Mouse (Mus musculus) forebrain, embryonic 10.5 days (tissue): ENCODE data around the gene 1700088E04Rik. TPM values are rescaled to one million over a fixed set of nuclear protein-coding genes. Genes with fewer than 3 reads are reported as not detected.

Experiments
- DNase-seq: peaks from one replicate; pipeline ENCODE4 v3.0.0-alpha.2; 2017; ENCODE audit warnings: low spot score; ENCODE audit errors: extremely low spot score
- H3K27ac ChIP-seq: fragments of 300-500 bp; sonication (generic); 2 replicates; pipeline ENCODE4 v1.5.1; 2016; ENCODE audit warnings: mild to moderate bottlenecking
- H3K27me3 ChIP-seq: fragments of 300-500 bp; sonication (generic); 2 replicates; pipeline ENCODE4 v1.6.1; 2016; ENCODE audit warnings: mild to moderate bottlenecking; ENCODE audit not compliant: poor library complexity, severe bottlenecking
- H3K36me3 ChIP-seq: fragments of 300-500 bp; sonication (generic); replicated peaks from 2 replicates; pipeline ENCODE4 v1.6.1; 2016; ENCODE audit warnings: mild to moderate bottlenecking, moderate library complexity
- H3K4me1 ChIP-seq: fragments of 300-500 bp; sonication (generic); 2 replicates; pipeline ENCODE4 v1.6.1; 2016
- H3K4me3 ChIP-seq: fragments of 300-500 bp; sonication (generic); 2 replicates; pipeline ENCODE4 v1.5.1; 2016; ENCODE audit warnings: mild to moderate bottlenecking, moderate library complexity
- H3K9me3 ChIP-seq: fragments of 300-500 bp; sonication (generic); 2 replicates; pipeline ENCODE4 v1.6.1; 2016; ENCODE audit warnings: mild to moderate bottlenecking, moderate library complexity
- WGBS: fragments of 180-500 bp; shearing (Covaris S2); methylation state at CpG from one replicate; pipeline ENCODE4 v1.1.7; 2016; 5-methylcytosine and 5-hydroxymethylcytosine counted together
- polyA plus RNA-seq: library from polyadenylated mRNA; unstranded; fragments of >200 nt; fragmentation: Nextera tagmentation; extraction: Ambion mirVana; gene quantifications from 2 replicates; pipeline ENCODE4 v1.2.1, GENCODE M21; 2016

Gene 1700088E04Rik
- polyA plus RNA-seq, 1 experiment from 2014 or later = 6.9 TPM

GRCm38 (mm10) chr15:79093083-79093839 is 47.8 kb downstream of the 1700088E04Rik start:
- Histone ChIP-seq H3K27me3 (no peaks in the 10 kb centered on the region), H3K4me1 (peaks cover 17% of the 10 kb centered on the region), H3K36me3 (peaks cover 85% of the 10 kb centered on the region), H3K9me3 (no peaks in the 10 kb centered on the region), H3K4me3 (no peak overlapping the region), H3K27ac (no peak overlapping the region)
- WGBS = 79% methylated on average over 7 of the region's 7 CpGs
- DNase-seq = no peak

- 92% methylated on average over 6 of the region's 6 CpGs for WGBS
- no peak for DNase-seq
- Histone ChIP-seq H3K27ac (no peak overlapping the region), H3K27me3 (no peaks in the 10 kb centered on the region), H3K9me3 (no peaks in the 10 kb centered on the region), H3K36me3 (peaks cover 93% of the 10 kb centered on the region), H3K4me3 (no peak overlapping the region), H3K4me1 (peaks cover 7% of the 10 kb centered on the region)
Observed at GRCm38 (mm10) chr15:79092284-79092683, 48.8 kb downstream of the 1700088E04Rik start.

GRCm38 (mm10) chr15:79079567-79079966 is 61.5 kb downstream of the 1700088E04Rik start:
- H3K27ac ChIP-seq = no peak overlapping the region
- H3K27me3 ChIP-seq = no peaks in the 10 kb centered on the region
- DNase-seq = no peak
- peaks cover 19% of the 10 kb centered on the region for H3K4me1 ChIP-seq
- 96% methylated on average over 7 of the region's 7 CpGs for WGBS
- H3K4me3 ChIP-seq = no peak overlapping the region
- H3K36me3 ChIP-seq = peaks cover 84% of the 10 kb centered on the region
- H3K9me3 ChIP-seq = no peaks in the 10 kb centered on the region

Other genes starting within 250 kb of the 1700088E04Rik start
- gene Gm49510, start 241.6 kb downstream of the 1700088E04Rik start, polyA plus RNA-seq = 0.23 and 0.35 TPM in 2 replicates
- 21.0 and 21.5 TPM in 2 replicates for gene Sh3bp1, start 241.5 kb downstream of the 1700088E04Rik start, polyA plus RNA-seq
- 26.1 and 26.9 TPM in 2 replicates for gene Pdxp, start 227.3 kb downstream of the 1700088E04Rik start, polyA plus RNA-seq
- 200 and 217 TPM in 2 replicates for gene Lgals1, start 214.5 kb downstream of the 1700088E04Rik start, polyA plus RNA-seq
- gene Nol12, start 206.3 kb downstream of the 1700088E04Rik start, polyA plus RNA-seq = 63.6 and 69.9 TPM in 2 replicates
- 39.7 and 41.6 TPM in 2 replicates for gene Triobp, start 193.5 kb downstream of the 1700088E04Rik start, polyA plus RNA-seq
- 427 and 444 TPM in 2 replicates for gene H1f0, start 112.8 kb downstream of the 1700088E04Rik start, polyA plus RNA-seq
- gene Galr3, start 99.4 kb downstream of the 1700088E04Rik start, polyA plus RNA-seq = not detected in 2 replicates
- gene Ankrd54, start 78.4 kb downstream of the 1700088E04Rik start, polyA plus RNA-seq = 56.0 and 60.5 TPM in 2 replicates
- 283 and 289 TPM in 2 replicates for gene Eif3l, start 66.1 kb downstream of the 1700088E04Rik start, polyA plus RNA-seq
- 5.1 and 5.5 TPM in 2 replicates for gene Micall1, start 32.4 kb downstream of the 1700088E04Rik start, polyA plus RNA-seq
- gene Polr2f, start 244 bp downstream of the 1700088E04Rik start, polyA plus RNA-seq = 419 and 440 TPM in 2 replicates
- gene Sox10, start 24.0 kb upstream of the 1700088E04Rik start, polyA plus RNA-seq = 1.2 and 1.3 TPM in 2 replicates
- 47.8 and 50.5 TPM in 2 replicates for gene Pick1, start 87.9 kb upstream of the 1700088E04Rik start, polyA plus RNA-seq
- 0.14 and 0.52 TPM in 2 replicates for gene Gm49486, start 88.1 kb upstream of the 1700088E04Rik start, polyA plus RNA-seq
- gene Slc16a8, start 113.5 kb upstream of the 1700088E04Rik start, polyA plus RNA-seq = 0.15 TPM in 1 of 2 replicates, not detected in the other
- gene Baiap2l2, start 144.3 kb upstream of the 1700088E04Rik start, polyA plus RNA-seq = 1.6 and 2.2 TPM in 2 replicates
- 20.9 and 22.8 TPM in 2 replicates for gene Pla2g6, start 187.1 kb upstream of the 1700088E04Rik start, polyA plus RNA-seq
- 1.5 and 1.6 TPM in 2 replicates for gene Maff, start 205.4 kb upstream of the 1700088E04Rik start, polyA plus RNA-seq